In genomic region chr9:72810607-72811006, GRCm38 (mm10) we compare ENCODE assay signal across 25 mouse cellular contexts. TPM values are rescaled to one million over a fixed set of nuclear protein-coding genes. Genes with fewer than 3 reads are reported as not detected.
DNase-seq lines count a peak whose midpoint lies in the region; ATAC-seq lines count a peak whose summit lies in the region.
"Had no signal": no experiment of that assay in that cellular context is flagged by ENCODE, and none has a peak within 500 bp of the region (broad histone marks: within the 10 kb centered on the region; RNA-seq: fewer than 3 reads in every experiment).

No protein-coding gene starts in this region.

- peaks cover 6% of the 10 kb centered on the region for H3K4me1 ChIP-seq in hindbrain, embryonic 11.5 days (replicated peaks; ENCODE audit: control insufficient read depth, insufficient read depth, low read length)
- H3K4me1 ChIP-seq in hindbrain, embryonic 16.5 days (ENCODE audit: control insufficient read depth, insufficient read depth, low read depth, low read length): peaks cover 12% of the 10 kb centered on the region
- peaks cover 16% of the 10 kb centered on the region for H3K4me1 ChIP-seq in intestine, embryonic 16.5 days (ENCODE audit: control insufficient read depth, insufficient read depth, low read length)

- no peak overlapping the region for H3K9ac ChIP-seq in hindbrain, embryonic 11.5 days (ENCODE audit: low read depth, low read length)
- no peak overlapping the region for H3K9ac ChIP-seq in hindbrain, embryonic 16.5 days (ENCODE audit: low read depth, low read length)
- H3K9ac ChIP-seq in intestine, embryonic 16.5 days (ENCODE audit: low read depth, low read length): no peak overlapping the region
- H3K9ac ChIP-seq: embryonic facial prominence, embryonic 15.5 days; lung, embryonic 14.5 days; midbrain, embryonic 15.5 days; neural tube, embryonic 15.5 days; stomach, embryonic 15.5 days had no signal

- no peak for ATAC-seq in hindbrain, embryonic 11.5 days (ENCODE audit: low FRiP score)
- ATAC-seq in hindbrain, embryonic 16.5 days: no peak
- ATAC-seq in intestine, embryonic 16.5 days: peak; percentile 89
- ATAC-seq: inflammation-experienced regulatory T-cells, adult 6 months; midbrain, embryonic 15.5 days had no signal

- H3K4me2 ChIP-seq in hindbrain, embryonic 11.5 days (replicated peaks; ENCODE audit: low read depth, low read length): no peak overlapping the region
- no peak overlapping the region for H3K4me2 ChIP-seq in hindbrain, embryonic 16.5 days (ENCODE audit: low read length)
- H3K4me2 ChIP-seq in intestine, embryonic 16.5 days (ENCODE audit: low read depth, low read length): no peak overlapping the region
- H3K4me2 ChIP-seq: embryonic facial prominence, embryonic 15.5 days; lung, embryonic 14.5 days; midbrain, embryonic 15.5 days; neural tube, embryonic 15.5 days; stomach, embryonic 15.5 days had no signal

- no peak overlapping the region for H3K4me3 ChIP-seq in hindbrain, embryonic 11.5 days (ENCODE audit: low read depth, low read length)
- H3K4me3 ChIP-seq in hindbrain, embryonic 16.5 days (ENCODE audit: low read length): no peak overlapping the region
- H3K4me3 ChIP-seq in intestine, embryonic 16.5 days (ENCODE audit: low read length): no peak overlapping the region
- H3K4me3 ChIP-seq: embryonic facial prominence, embryonic 15.5 days; layer of hippocampus, adult 2 months; midbrain, embryonic 15.5 days; myocyte; neural tube, embryonic 15.5 days; stomach, embryonic 15.5 days had no signal

- no peaks in the 10 kb centered on the region for H3K27me3 ChIP-seq in hindbrain, embryonic 11.5 days (ENCODE audit: control insufficient read depth, insufficient read depth, low read length)
- H3K27me3 ChIP-seq in hindbrain, embryonic 16.5 days (replicated peaks; ENCODE audit: control insufficient read depth, insufficient read depth, low read length): peaks cover 12% of the 10 kb centered on the region
- no peaks in the 10 kb centered on the region for H3K27me3 ChIP-seq in intestine, embryonic 16.5 days (replicated peaks; ENCODE audit: control insufficient read depth, insufficient read depth, low read length)
- H3K27me3 ChIP-seq: embryonic facial prominence, embryonic 15.5 days had no signal

- intact Hi-C loops in left cerebral cortex, postnatal 10 days (cut with DNase I): no loop called here

- WGBS in hindbrain, embryonic 11.5 days: 55% methylated on average over 5 of the region's 5 CpGs
- 75% methylated on average over 5 of the region's 5 CpGs for WGBS in hindbrain, embryonic 16.5 days
- 44% methylated on average over 5 of the region's 5 CpGs for WGBS in intestine, embryonic 16.5 days

- no peaks in the 10 kb centered on the region for H3K36me3 ChIP-seq in hindbrain, embryonic 11.5 days (ENCODE audit: control insufficient read depth, insufficient read depth, low read length)
- H3K36me3 ChIP-seq in hindbrain, embryonic 16.5 days (ENCODE audit: control insufficient read depth, insufficient read depth, low read length): no peaks in the 10 kb centered on the region
- H3K36me3 ChIP-seq in intestine, embryonic 16.5 days (ENCODE audit: control insufficient read depth, insufficient read depth, low read length): no peaks in the 10 kb centered on the region
- H3K36me3 ChIP-seq: embryonic facial prominence, embryonic 15.5 days; G1E; midbrain, embryonic 15.5 days; neural tube, embryonic 15.5 days; stomach, embryonic 15.5 days had no signal

- peak; percentile 22 for DNase-seq in hindbrain, embryonic 11.5 days (ENCODE audit: low spot score)
- DNase-seq in 3T3-L1 (ENCODE audit: low read depth, low spot score): peak; percentile 20
- peak; percentile 52 for DNase-seq in ES-CJ7 (ENCODE audit: low read depth, low spot score)
- no peak for DNase-seq in lung, postnatal 25 days (ENCODE audit: low spot score)
- no peak for DNase-seq in left cerebral cortex, postnatal 10 days (ENCODE audit: extremely low spot score in 1 of 2, low spot score in 2 of 2)
- DNase-seq: adrenal gland, postnatal 36 days; cerebellum, adult 11-12 months; cerebellum, postnatal 25 days; embryo, embryonic 11 days; heart, adult 18-20 months; kidney, postnatal 10 days; layer of hippocampus, postnatal 36 days; lung, embryonic 14.5 days; thymus, adult 2 months had no signal

- H3K9me3 ChIP-seq in hindbrain, embryonic 11.5 days (ENCODE audit: control insufficient read depth, low read length): no peaks in the 10 kb centered on the region
- no peaks in the 10 kb centered on the region for H3K9me3 ChIP-seq in hindbrain, embryonic 16.5 days (ENCODE audit: control insufficient read depth, low read length)
- no peaks in the 10 kb centered on the region for H3K9me3 ChIP-seq in intestine, embryonic 16.5 days (ENCODE audit: control insufficient read depth, low read length)
- H3K9me3 ChIP-seq: embryonic facial prominence, embryonic 15.5 days; G1E; midbrain, embryonic 15.5 days; neural tube, embryonic 15.5 days; stomach, embryonic 15.5 days had no signal

- peak overlapping the region; percentile 27; the same call in 1 of the 2 replicates for H3K27ac ChIP-seq in hindbrain, embryonic 11.5 days (ENCODE audit: low read depth, low read length)
- H3K27ac ChIP-seq in hindbrain, embryonic 16.5 days (ENCODE audit: low read depth, low read length): no peak overlapping the region
- no peak overlapping the region for H3K27ac ChIP-seq in intestine, embryonic 16.5 days (ENCODE audit: low read length)
- H3K27ac ChIP-seq: embryonic facial prominence, embryonic 15.5 days; layer of hippocampus, adult 2 months; midbrain, embryonic 15.5 days; neural tube, embryonic 15.5 days; stomach, embryonic 15.5 days had no signal

RNA-seq across cellular contexts. Expression of gene Prtg, which starts 3.9 kb away (rescaled TPM):
- polyA plus RNA-seq in hindbrain, embryonic 11.5 days (2014; fragmentation: Nextera tagmentation; extraction: Ambion mirVana): 4.7 and 5.4 TPM in 2 replicates
- 0.40 and 0.51 TPM in 2 replicates for polyA plus RNA-seq in hindbrain, embryonic 16.5 days (2015; fragmentation: Nextera tagmentation; extraction: Ambion mirVana)
- 0.32 and 0.33 TPM in 2 replicates for polyA plus RNA-seq in intestine, embryonic 16.5 days (2015; fragmentation: Nextera tagmentation; extraction: Ambion mirVana)
- total RNA-seq in left cerebral cortex, postnatal 10 days (2021): under 1 TPM; 0.63 to 0.66 TPM
- total RNA-seq: hematopoietic stem cell, adult 5-6 weeks had no signal
- polyA plus RNA-seq: G1E had no signal

Comparison
In these comparisons a context has a peak if more than half of its experiments do, and no peak if none do; other contexts are left out.
1. DNase-seq: peak in hindbrain, embryonic 11.5 days (single experiment), 3T3-L1 (single experiment) and ES-CJ7 (single experiment); none in lung, postnatal 25 days (single experiment) and left cerebral cortex, postnatal 10 days (0 of 2).